Mouse (Mus musculus) liver, postnatal 0 days (tissue): ENCODE results near the gene Ube2a. TPM values are rescaled to one million over a fixed set of nuclear protein-coding genes. Genes with fewer than 3 reads are reported as not detected.

Experiments used
- ATAC-seq: fragments of 200-750 bp; cut with Nextera tagmentation; 2 replicates; pipeline ENCODE4 v1.8.0; 2017; ENCODE audit warnings: mild to moderate bottlenecking, moderate library complexity
- DNase-seq: peaks from one replicate; pipeline ENCODE4 v3.0.0-alpha.2; 2016
- H3K27ac ChIP-seq: fragments of 300-500 bp; sonication (generic); 2 replicates; pipeline ENCODE4 v1.5.1; 2014; ENCODE audit warnings: antibody characterized with exemption, moderate library complexity, mild to moderate bottlenecking, low read depth
- H3K27me3 ChIP-seq: fragments of 300-500 bp; sonication (generic); 2 replicates; pipeline ENCODE4 v1.6.1; 2014; ENCODE audit warnings: low read length, control low read depth, mixed read lengths; ENCODE audit not compliant: insufficient read depth
- H3K36me3 ChIP-seq: fragments of 300-500 bp; sonication (generic); replicated peaks from 2 replicates; pipeline ENCODE4 v1.6.1; 2014; ENCODE audit warnings: mild to moderate bottlenecking, control low read depth, low read length, moderate library complexity, mixed read lengths; ENCODE audit not compliant: insufficient read depth
- H3K4me1 ChIP-seq: fragments of 300-500 bp; sonication (generic); 2 replicates; pipeline ENCODE4 v1.6.1; 2014; ENCODE audit warnings: antibody characterized with exemption, mild to moderate bottlenecking, control low read depth; ENCODE audit not compliant: insufficient read depth
- H3K4me2 ChIP-seq: fragments of 300-500 bp; sonication (generic); 2 replicates; pipeline ENCODE4 v1.6.1; 2014; ENCODE audit warnings: low read depth, mild to moderate bottlenecking, low read length, moderate library complexity, mixed read lengths
- H3K4me3 ChIP-seq: fragments of 300-500 bp; sonication (generic); 2 replicates; pipeline ENCODE4 v1.5.1; 2014; ENCODE audit warnings: low read depth, low read length
- H3K9ac ChIP-seq: fragments of 300-500 bp; sonication (generic); replicated peaks from 2 replicates; pipeline ENCODE4 v1.6.1; 2014; ENCODE audit warnings: mild to moderate bottlenecking, moderate library complexity
- H3K9me3 ChIP-seq: fragments of 300-500 bp; sonication (generic); 2 replicates; pipeline ENCODE4 v1.6.1; 2016; ENCODE audit warnings: mild to moderate bottlenecking, control low read depth, low read length, mixed read lengths
- CTCF ChIP-seq: sonication (generic); IDR thresholded peaks from 2 replicates; pipeline ENCODE4 v1.5.1; 2016; ENCODE audit warnings: antibody characterized with exemption, low read depth
- EP300 ChIP-seq: IDR thresholded peaks from 2 replicates; pipeline ENCODE4 v1.6.1; 2016; ENCODE audit warnings: antibody characterized with exemption, low read depth, mild to moderate bottlenecking
- WGBS: fragments of 180-500 bp; shearing (Covaris S2); extraction: QIAGEN DNeasy Blood & Tissue Kit; methylation state at CpG from one replicate; pipeline ENCODE4 v1.1.7; 2014; ENCODE audit not compliant: insufficient replicate concordance; 5-methylcytosine and 5-hydroxymethylcytosine counted together
- polyA plus RNA-seq: library from polyadenylated mRNA; unstranded; fragments of >200 nt; fragmentation: Nextera tagmentation; extraction: Ambion mirVana; gene quantifications from 2 replicates; pipeline ENCODE4 v1.2.1, GENCODE M21; 2015

The Ube2a gene
- polyA plus RNA-seq, 1 experiment from 2014 or later = 92.5 TPM

GRCm38 (mm10) chrX:36833397-36834084, 40.2 kb upstream of the Ube2a start:
- WGBS = 33% methylated on average over 19 of the region's 19 CpGs
- Histone ChIP-seq H3K4me1 (no peaks in the 10 kb centered on the region), H3K9me3 (no peaks in the 10 kb centered on the region), H3K9ac (no peak overlapping the region), H3K27me3 (no peaks in the 10 kb centered on the region), H3K4me2 (peak overlapping the region; percentile 22; the same call in 1 of the 2 replicates), H3K27ac (no peak overlapping the region), H3K4me3 (no peak overlapping the region), H3K36me3 (no peaks in the 10 kb centered on the region)
- ATAC-seq (no peak), DNase-seq (peak; percentile 80)
- TF ChIP-seq EP300 (no peak), CTCF (peak; percentile 79)

- no peaks in the 10 kb centered on the region for H3K4me1 ChIP-seq
- 52% methylated on average over 6 of the region's 6 CpGs for WGBS
- no peaks in the 10 kb centered on the region for H3K36me3 ChIP-seq
- TF ChIP-seq CTCF = no peak
- no peak for TF ChIP-seq EP300
- DNase-seq (no peak), ATAC-seq (no peak)
- H3K4me3 ChIP-seq = no peak overlapping the region
- no peak overlapping the region for H3K9ac ChIP-seq
- no peaks in the 10 kb centered on the region for H3K9me3 ChIP-seq
- no peak overlapping the region for H3K4me2 ChIP-seq
- no peak overlapping the region for H3K27ac ChIP-seq
- no peaks in the 10 kb centered on the region for H3K27me3 ChIP-seq
These were observed 36.5 kb upstream of the Ube2a start for GRCm38 (mm10) chrX:36837069-36837676.

GRCm38 (mm10) chrX:36839391-36839790, 34.3 kb upstream of the Ube2a start:
- Histone ChIP-seq H3K9ac (no peak overlapping the region), H3K4me1 (no peaks in the 10 kb centered on the region), H3K27ac (no peak overlapping the region), H3K27me3 (no peaks in the 10 kb centered on the region), H3K36me3 (no peaks in the 10 kb centered on the region), H3K4me3 (no peak overlapping the region), H3K4me2 (no peak overlapping the region), H3K9me3 (no peaks in the 10 kb centered on the region)
- 46% methylated on average over 7 of the region's 7 CpGs for WGBS
- no peak for TF ChIP-seq CTCF
- TF ChIP-seq EP300 = no peak
- ATAC-seq (no peak), DNase-seq (peak; percentile 26)

- ATAC-seq = no peak
- Histone ChIP-seq H3K9ac (no peak overlapping the region), H3K36me3 (no peaks in the 10 kb centered on the region), H3K27ac (no peak overlapping the region), H3K4me2 (no peak overlapping the region), H3K4me3 (no peak overlapping the region), H3K27me3 (no peaks in the 10 kb centered on the region), H3K4me1 (no peaks in the 10 kb centered on the region), H3K9me3 (no peaks in the 10 kb centered on the region)
- WGBS = 55% methylated on average over 6 of the region's 6 CpGs
- DNase-seq = no peak
- TF ChIP-seq EP300 (no peak), CTCF (no peak)
These were observed 32.0 kb upstream of the Ube2a start for GRCm38 (mm10) chrX:36841698-36842097.

GRCm38 (mm10) chrX:36843346-36843990, 30.2 kb upstream of the Ube2a start:
- H3K4me1 ChIP-seq = no peaks in the 10 kb centered on the region
- H3K9ac ChIP-seq = no peak overlapping the region
- DNase-seq (peak; percentile 22), ATAC-seq (no peak)
- no peaks in the 10 kb centered on the region for H3K27me3 ChIP-seq
- peak overlapping the region; percentile 34; the same call in 1 of the 2 replicates for H3K27ac ChIP-seq
- H3K4me3 ChIP-seq = no peak overlapping the region
- H3K36me3 ChIP-seq = peaks cover 2% of the 10 kb centered on the region; the same call in 1 of the 2 replicates
- 35% methylated on average over 4 of the region's 4 CpGs for WGBS
- TF ChIP-seq EP300 = no peak
- TF ChIP-seq CTCF = no peak
- no peak overlapping the region for H3K4me2 ChIP-seq
- H3K9me3 ChIP-seq = no peaks in the 10 kb centered on the region

GRCm38 (mm10) chrX:36847152-36847551, 26.5 kb upstream of the Ube2a start:
- no peak overlapping the region for H3K9ac ChIP-seq
- no peaks in the 10 kb centered on the region for H3K27me3 ChIP-seq
- no peak overlapping the region for H3K4me2 ChIP-seq
- H3K27ac ChIP-seq = no peak overlapping the region
- peaks cover 2% of the 10 kb centered on the region for H3K36me3 ChIP-seq
- no peak overlapping the region for H3K4me3 ChIP-seq
- H3K9me3 ChIP-seq = no peaks in the 10 kb centered on the region
- TF ChIP-seq CTCF = no peak
- TF ChIP-seq EP300 = no peak
- ATAC-seq (no peak), DNase-seq (no peak)
- H3K4me1 ChIP-seq = no peaks in the 10 kb centered on the region
- 61% methylated on average over 1 of the region's 1 CpGs for WGBS
